Mouse (Mus musculus): ENCODE results near the gene Ccser1. TPM values are rescaled to one million over a fixed set of nuclear protein-coding genes. Genes with fewer than 3 reads are reported as not detected.

Gene Ccser1
- total RNA-seq, 2 experiments from 2014 or later = 29.9 to 30.5 TPM

- no peak for DNase-seq (ENCODE audit: low spot score in 2 of 2)
Measured at GRCm38 (mm10) chr6:62318627-62319026, 1138.5 kb downstream of the Ccser1 start.

- no peak for DNase-seq (ENCODE audit: low spot score in 2 of 2)
Measured at GRCm38 (mm10) chr6:62340319-62340718, 1160.2 kb downstream of the Ccser1 start.

- no peak for DNase-seq (ENCODE audit: low spot score in 2 of 2)
Measured at GRCm38 (mm10) chr6:62367802-62368201, 1187.7 kb downstream of the Ccser1 start.
